11 mouse cellular contexts compared by ENCODE assay signal in genomic region chr1:74891513-74891912, GRCm38 (mm10). TPM values are rescaled to one million over a fixed set of nuclear protein-coding genes. Genes with fewer than 3 reads are reported as not detected.
DNase-seq lines count a peak whose midpoint lies in the region; ATAC-seq lines count a peak whose summit lies in the region.
"Had no signal": no experiment of that assay in that cellular context is flagged by ENCODE, and none has a peak within 500 bp of the region (broad histone marks: within the 10 kb centered on the region; RNA-seq: fewer than 3 reads in every experiment).

No protein-coding gene starts in this region.

- intact Hi-C loops in left cerebral cortex, postnatal 10 days (cut with DNase I): no loop called here

- DNase-seq in kidney, postnatal 14 days: peak; percentile 44
- DNase-seq in B cell, adult 2 months: peak; percentile 35 to 41
- DNase-seq in MEL-GATA-1-ER (ENCODE audit: extremely low read depth, low read depth): peak; percentile 8
- peak; percentile 86 for DNase-seq in limb, embryonic 11.5 days (ENCODE audit: low spot score)
- no peak for DNase-seq in left cerebral cortex, postnatal 10 days (ENCODE audit: extremely low spot score in 1 of 2, low spot score in 2 of 2)
- no peak for DNase-seq in frontal cortex, postnatal 25 days (ENCODE audit: low spot score in 2 of 2)
- no peak for DNase-seq in spleen, postnatal 36 days (ENCODE audit: low spot score in 2 of 2)

- H3K4me2 ChIP-seq in kidney, embryonic 16.5 days (replicated peaks; ENCODE audit: low read depth, low read length): no peak overlapping the region
- no peak overlapping the region for H3K4me2 ChIP-seq in limb, embryonic 11.5 days (ENCODE audit: low read depth, severe bottlenecking)
- H3K4me2 ChIP-seq: limb, embryonic 13.5 days had no signal

- H3K27me3 ChIP-seq in kidney, embryonic 16.5 days (ENCODE audit: insufficient read depth, low read length): peaks cover 88% of the 10 kb centered on the region
- peaks cover 80% of the 10 kb centered on the region for H3K27me3 ChIP-seq in limb, embryonic 11.5 days (ENCODE audit: control insufficient read depth, insufficient read depth, low read length)

- no peak overlapping the region for H3K27ac ChIP-seq in kidney, embryonic 16.5 days (ENCODE audit: low read length)
- no peak overlapping the region for H3K27ac ChIP-seq in limb, embryonic 11.5 days (replicated peaks; ENCODE audit: low read depth, low read length)
- H3K27ac ChIP-seq: limb, embryonic 13.5 days; neural tube, embryonic 12.5 days had no signal

- H3K9ac ChIP-seq in kidney, embryonic 16.5 days (replicated peaks; ENCODE audit: low read length): no peak overlapping the region
- no peak overlapping the region for H3K9ac ChIP-seq in limb, embryonic 11.5 days (ENCODE audit: low read length)
- H3K9ac ChIP-seq: limb, embryonic 13.5 days; neural tube, embryonic 12.5 days had no signal

- H3K4me3 ChIP-seq in kidney, embryonic 16.5 days (ENCODE audit: low read length): no peak overlapping the region
- H3K4me3 ChIP-seq in limb, embryonic 11.5 days (ENCODE audit: low read depth, low read length): no peak overlapping the region
- H3K4me3 ChIP-seq: limb, embryonic 13.5 days; neural tube, embryonic 12.5 days had no signal

- peaks cover 5% of the 10 kb centered on the region; the same call in 1 of the 2 replicates for H3K4me1 ChIP-seq in kidney, embryonic 16.5 days (ENCODE audit: insufficient read depth, low read length)
- H3K4me1 ChIP-seq in limb, embryonic 11.5 days (ENCODE audit: control insufficient read depth, insufficient read depth, low read length): no peaks in the 10 kb centered on the region
- H3K4me1 ChIP-seq: limb, embryonic 13.5 days had no signal

- WGBS in kidney, embryonic 16.5 days: 0% methylated on average over 2 of the region's 8 CpGs
- 0% methylated on average over 8 of the region's 8 CpGs for WGBS in limb, embryonic 11.5 days

- no peaks in the 10 kb centered on the region for H3K36me3 ChIP-seq in kidney, embryonic 16.5 days (ENCODE audit: insufficient read depth, low read length)
- H3K36me3 ChIP-seq in limb, embryonic 11.5 days (ENCODE audit: control insufficient read depth, insufficient read depth, low read length): no peaks in the 10 kb centered on the region
- H3K36me3 ChIP-seq: limb, embryonic 13.5 days; neural tube, embryonic 12.5 days had no signal

- no peak for ATAC-seq in kidney, embryonic 16.5 days (ENCODE audit: low FRiP score, low TSS enrichment)
- no peak for ATAC-seq in limb, embryonic 11.5 days (ENCODE audit: insufficient number of reproducible peaks, low FRiP score, low TSS enrichment, low read depth)

- H3K9me3 ChIP-seq in kidney, embryonic 16.5 days (ENCODE audit: low read length): no peaks in the 10 kb centered on the region
- no peaks in the 10 kb centered on the region for H3K9me3 ChIP-seq in limb, embryonic 11.5 days (ENCODE audit: control insufficient read depth, low read length)
- H3K9me3 ChIP-seq: limb, embryonic 13.5 days; neural tube, embryonic 12.5 days had no signal

RNA-seq across cellular contexts. Expression of gene Cryba2, which starts 1.4 kb away (rescaled TPM):
- polyA plus RNA-seq in kidney, embryonic 16.5 days (2015; fragmentation: Nextera tagmentation; extraction: Ambion mirVana): not detected in 2 replicates
- not detected in 2 replicates for polyA plus RNA-seq in limb, embryonic 11.5 days (2014; fragmentation: Nextera tagmentation; extraction: Ambion mirVana)
- total RNA-seq in left cerebral cortex, postnatal 10 days (2021): not detected
- polyA plus RNA-seq: heart, embryonic 16.5 days; limb, embryonic 13.5 days; neural tube, embryonic 12.5 days had no signal

RNA-seq across cellular contexts. Expression of gene Fev, which starts 6.3 kb away (rescaled TPM):
- 0.24 TPM in 1 of 2 replicates, not detected in the other for polyA plus RNA-seq in kidney, embryonic 16.5 days (2015; fragmentation: Nextera tagmentation; extraction: Ambion mirVana)
- polyA plus RNA-seq in limb, embryonic 11.5 days (2014; fragmentation: Nextera tagmentation; extraction: Ambion mirVana): not detected in 2 replicates
- total RNA-seq in left cerebral cortex, postnatal 10 days (2021): not detected
- polyA plus RNA-seq: neural tube, embryonic 12.5 days had no signal

RNA-seq across cellular contexts. Expression of gene Cdk5r2, which starts 36.8 kb away (rescaled TPM):
- not detected in 2 replicates for polyA plus RNA-seq in kidney, embryonic 16.5 days (2015; fragmentation: Nextera tagmentation; extraction: Ambion mirVana)
- not detected in 2 replicates for polyA plus RNA-seq in limb, embryonic 11.5 days (2014; fragmentation: Nextera tagmentation; extraction: Ambion mirVana)
- 100 to 1,000 TPM; 474 to 481 TPM for total RNA-seq in left cerebral cortex, postnatal 10 days (2021)
- polyA plus RNA-seq: heart, embryonic 16.5 days had no signal

RNA-seq across cellular contexts. Expression of gene Cfap65, which starts 43.9 kb away (rescaled TPM):
- polyA plus RNA-seq in kidney, embryonic 16.5 days (2015; fragmentation: Nextera tagmentation; extraction: Ambion mirVana): 0.09 TPM in 1 of 2 replicates, not detected in the other
- polyA plus RNA-seq in limb, embryonic 11.5 days (2014; fragmentation: Nextera tagmentation; extraction: Ambion mirVana): not detected in 2 replicates
- 1 to 10 TPM; 1.6 to 2.1 TPM for total RNA-seq in left cerebral cortex, postnatal 10 days (2021)
- polyA plus RNA-seq: limb, embryonic 13.5 days had no signal

RNA-seq across cellular contexts. Expression of gene Ihh, which starts 60.0 kb away (rescaled TPM):
- polyA plus RNA-seq in kidney, embryonic 16.5 days (2015; fragmentation: Nextera tagmentation; extraction: Ambion mirVana): 2.4 and 3.4 TPM in 2 replicates
- 0.27 and 0.61 TPM in 2 replicates for polyA plus RNA-seq in limb, embryonic 11.5 days (2014; fragmentation: Nextera tagmentation; extraction: Ambion mirVana)
- under 1 TPM; 0.45 to 0.47 TPM for total RNA-seq in left cerebral cortex, postnatal 10 days (2021)

Comparison
In these comparisons a context has a peak if more than half of its experiments do, and no peak if none do; other contexts are left out.
1. DNase-seq: peak in kidney, postnatal 14 days (single experiment), B cell, adult 2 months (2 of 2), MEL-GATA-1-ER (single experiment) and limb, embryonic 11.5 days (single experiment); none in left cerebral cortex, postnatal 10 days (0 of 2), frontal cortex, postnatal 25 days (0 of 2) and spleen, postnatal 36 days (0 of 2).